Mouse (Mus musculus) intestine, embryonic 15.5 days (tissue): ENCODE measurements around the gene Sh2b3. TPM values are rescaled to one million over a fixed set of nuclear protein-coding genes. Genes with fewer than 3 reads are reported as not detected.

Source experiments
- ATAC-seq: fragments of 200-750 bp; cut with Nextera tagmentation; 2 replicates; pipeline ENCODE4 v1.8.0; 2017; ENCODE audit warnings: moderate TSS enrichment, moderate library complexity
- H3K27ac ChIP-seq: fragments of 300-500 bp; sonication (generic); 2 replicates; pipeline ENCODE4 v1.5.1; 2015; ENCODE audit warnings: mild to moderate bottlenecking, inconsistent platforms
- H3K27me3 ChIP-seq: fragments of 300-500 bp; sonication (generic); replicated peaks from 2 replicates; pipeline ENCODE4 v1.6.1; 2015; ENCODE audit warnings: inconsistent platforms
- H3K36me3 ChIP-seq: fragments of 300-500 bp; sonication (generic); 2 replicates; pipeline ENCODE4 v1.6.1; 2015; ENCODE audit warnings: inconsistent platforms
- H3K4me1 ChIP-seq: fragments of 300-500 bp; sonication (generic); replicated peaks from 2 replicates; pipeline ENCODE4 v1.6.1; 2015; ENCODE audit warnings: inconsistent platforms
- H3K4me2 ChIP-seq: fragments of 300-500 bp; sonication (generic); replicated peaks from 2 replicates; pipeline ENCODE4 v1.6.1; 2015; ENCODE audit warnings: mild to moderate bottlenecking, inconsistent platforms
- H3K4me3 ChIP-seq: fragments of 300-500 bp; sonication (generic); replicated peaks from 2 replicates; pipeline ENCODE4 v1.5.1; 2015; ENCODE audit warnings: inconsistent platforms
- H3K9ac ChIP-seq: fragments of 300-500 bp; sonication (generic); 2 replicates; pipeline ENCODE4 v1.6.1; 2015; ENCODE audit warnings: inconsistent platforms
- H3K9me3 ChIP-seq: fragments of 300-500 bp; sonication (generic); 2 replicates; pipeline ENCODE4 v1.6.1; 2016; ENCODE audit warnings: inconsistent platforms
- WGBS: fragments of 180-500 bp; shearing (Covaris S2); methylation state at CpG from one replicate; pipeline ENCODE4 v1.1.7; 2015; 5-methylcytosine and 5-hydroxymethylcytosine counted together
- polyA plus RNA-seq: library from polyadenylated mRNA; unstranded; fragments of >200 nt; fragmentation: Nextera tagmentation; extraction: Ambion mirVana; gene quantifications from 2 replicates; pipeline ENCODE4 v1.2.1, GENCODE M21; 2015

The Sh2b3 gene
- polyA plus RNA-seq, 1 experiment from 2014 or later: 13.1 TPM

GRCm38 (mm10) chr5:121820161-121820560, 17.3 kb downstream of the Sh2b3 start:
- H3K27me3 ChIP-seq: no peaks in the 10 kb centered on the region
- no peak overlapping the region for H3K27ac ChIP-seq
- no peak overlapping the region for H3K4me3 ChIP-seq
- 75% methylated on average over 2 of the region's 2 CpGs for WGBS
- no peak for ATAC-seq
- no peak overlapping the region for H3K9ac ChIP-seq
- no peak overlapping the region for H3K4me2 ChIP-seq
- no peaks in the 10 kb centered on the region for H3K9me3 ChIP-seq
- peaks cover 37% of the 10 kb centered on the region for H3K36me3 ChIP-seq
- H3K4me1 ChIP-seq: 0 out of 2 replicates have a peak, but pooled peaks cover 7% of the 10 kb centered on the region

GRCm38 (mm10) chr5:121819559-121819958, 17.9 kb downstream of the Sh2b3 start:
- no peak overlapping the region for H3K4me3 ChIP-seq
- no peak overlapping the region for H3K4me2 ChIP-seq
- no peak for ATAC-seq
- no peak overlapping the region for H3K9ac ChIP-seq
- WGBS: 92% methylated on average over 5 of the region's 5 CpGs
- no peaks in the 10 kb centered on the region for H3K9me3 ChIP-seq
- H3K36me3 ChIP-seq: peaks cover 39% of the 10 kb centered on the region
- 0 out of 2 replicates have a peak, but pooled peaks cover 8% of the 10 kb centered on the region for H3K4me1 ChIP-seq
- no peak overlapping the region for H3K27ac ChIP-seq
- H3K27me3 ChIP-seq: no peaks in the 10 kb centered on the region

GRCm38 (mm10) chr5:121818862-121819261, 18.6 kb downstream of the Sh2b3 start:
- H3K36me3 ChIP-seq: peaks cover 39% of the 10 kb centered on the region
- 87% methylated on average over 4 of the region's 4 CpGs for whole genome bisulfite sequencing
- H3K9me3 ChIP-seq: no peaks in the 10 kb centered on the region
- H3K27ac ChIP-seq: no peak overlapping the region
- H3K4me3 ChIP-seq: no peak overlapping the region
- H3K27me3 ChIP-seq: no peaks in the 10 kb centered on the region
- H3K9ac ChIP-seq: no peak overlapping the region
- 0 out of 2 replicates have a peak, but pooled peaks cover 2% of the 10 kb centered on the region for H3K4me1 ChIP-seq
- no peak overlapping the region for H3K4me2 ChIP-seq
- no peak for ATAC-seq

GRCm38 (mm10) chr5:121818401-121818800, 19.0 kb downstream of the Sh2b3 start:
- H3K9ac ChIP-seq: no peak overlapping the region
- no peak for ATAC-seq
- H3K9me3 ChIP-seq: no peaks in the 10 kb centered on the region
- no peak overlapping the region for H3K27ac ChIP-seq
- 0 out of 2 replicates have a peak, but pooled peaks cover 2% of the 10 kb centered on the region for H3K4me1 ChIP-seq
- no peak overlapping the region for H3K4me2 ChIP-seq
- no peaks in the 10 kb centered on the region for H3K27me3 ChIP-seq
- H3K4me3 ChIP-seq: no peak overlapping the region
- peaks cover 40% of the 10 kb centered on the region for H3K36me3 ChIP-seq
- WGBS: 92% methylated on average over 7 of the region's 7 CpGs

GRCm38 (mm10) chr5:121817551-121817950, 19.9 kb downstream of the Sh2b3 start:
- ATAC-seq: no peak
- 85% methylated on average over 9 of the region's 9 CpGs for WGBS
- no peaks in the 10 kb centered on the region for H3K27me3 ChIP-seq
- H3K9me3 ChIP-seq: no peaks in the 10 kb centered on the region
- no peak overlapping the region for H3K4me2 ChIP-seq
- no peak overlapping the region for H3K4me3 ChIP-seq
- peaks cover 45% of the 10 kb centered on the region for H3K36me3 ChIP-seq
- no peak overlapping the region for H3K27ac ChIP-seq
- H3K9ac ChIP-seq: no peak overlapping the region
- H3K4me1 ChIP-seq: 0 out of 2 replicates have a peak, but pooled peaks cover 2% of the 10 kb centered on the region

GRCm38 (mm10) chr5:121816611-121817010, 20.8 kb downstream of the Sh2b3 start:
- Histone ChIP-seq H3K4me2 (no peak overlapping the region), H3K27me3 (no peaks in the 10 kb centered on the region), H3K9me3 (no peaks in the 10 kb centered on the region), H3K27ac (no peak overlapping the region), H3K36me3 (peaks cover 54% of the 10 kb centered on the region), H3K9ac (no peak overlapping the region), H3K4me3 (no peak overlapping the region), H3K4me1 (0 out of 2 replicates have a peak, but pooled peaks cover 2% of the 10 kb centered on the region)
- WGBS: 91% methylated on average over 2 of the region's 2 CpGs
- ATAC-seq: no peak

GRCm38 (mm10) chr5:121815867-121816380, 21.5 kb downstream of the Sh2b3 start:
- no peaks in the 10 kb centered on the region for H3K27me3 ChIP-seq
- H3K4me1 ChIP-seq: 0 out of 2 replicates have a peak, but pooled peaks cover 2% of the 10 kb centered on the region
- 78% methylated on average over 8 of the region's 8 CpGs for WGBS
- H3K9ac ChIP-seq: no peak overlapping the region
- no peak overlapping the region for H3K4me3 ChIP-seq
- no peak overlapping the region for H3K27ac ChIP-seq
- ATAC-seq: no peak
- no peaks in the 10 kb centered on the region for H3K9me3 ChIP-seq
- H3K4me2 ChIP-seq: no peak overlapping the region
- peaks cover 55% of the 10 kb centered on the region for H3K36me3 ChIP-seq

- H3K9me3 ChIP-seq: no peaks in the 10 kb centered on the region
- H3K27ac ChIP-seq: no peak overlapping the region
- H3K9ac ChIP-seq: no peak overlapping the region
- 53% methylated on average over 3 of the region's 3 CpGs for WGBS
- H3K4me2 ChIP-seq: no peak overlapping the region
- peaks cover 51% of the 10 kb centered on the region for H3K36me3 ChIP-seq
- no peaks in the 10 kb centered on the region for H3K27me3 ChIP-seq
- peak; percentile 67 for ATAC-seq
- 0 out of 2 replicates have a peak, but pooled peaks cover 2% of the 10 kb centered on the region for H3K4me1 ChIP-seq
- H3K4me3 ChIP-seq: no peak overlapping the region
These were observed 22.4 kb downstream of the Sh2b3 start for GRCm38 (mm10) chr5:121815067-121815466.

GRCm38 (mm10) chr5:121813744-121814143, 23.7 kb downstream of the Sh2b3 start:
- Histone ChIP-seq H3K9ac (no peak overlapping the region), H3K4me2 (no peak overlapping the region), H3K27me3 (no peaks in the 10 kb centered on the region), H3K36me3 (peaks cover 43% of the 10 kb centered on the region), H3K9me3 (no peaks in the 10 kb centered on the region), H3K4me3 (no peak overlapping the region), H3K27ac (no peak overlapping the region), H3K4me1 (0 out of 2 replicates have a peak, but pooled peaks cover 2% of the 10 kb centered on the region)
- no peak for ATAC-seq
- 91% methylated on average over 10 of the region's 10 CpGs for WGBS

- Histone ChIP-seq H3K27me3 (no peaks in the 10 kb centered on the region), H3K4me1 (0 out of 2 replicates have a peak, but pooled peaks cover 2% of the 10 kb centered on the region), H3K9me3 (no peaks in the 10 kb centered on the region), H3K4me2 (no peak overlapping the region), H3K36me3 (peaks cover 33% of the 10 kb centered on the region), H3K27ac (no peak overlapping the region), H3K9ac (no peak overlapping the region), H3K4me3 (no peak overlapping the region)
- no peak for ATAC-seq
- 86% methylated on average over 7 of the region's 7 CpGs for WGBS
These were observed 24.8 kb downstream of the Sh2b3 start for GRCm38 (mm10) chr5:121812526-121813243.

GRCm38 (mm10) chr5:121811485-121811931, 25.9 kb downstream of the Sh2b3 start:
- no peak for ATAC-seq
- Histone ChIP-seq H3K9ac (no peak overlapping the region), H3K4me3 (no peak overlapping the region), H3K4me2 (no peak overlapping the region), H3K36me3 (peaks cover 24% of the 10 kb centered on the region), H3K27ac (no peak overlapping the region), H3K4me1 (0 out of 2 replicates have a peak, but pooled peaks cover 2% of the 10 kb centered on the region), H3K9me3 (no peaks in the 10 kb centered on the region), H3K27me3 (no peaks in the 10 kb centered on the region)
- WGBS: 82% methylated on average over 5 of the region's 5 CpGs

- Histone ChIP-seq H3K4me3 (no peak overlapping the region), H3K4me2 (no peak overlapping the region), H3K9ac (no peak overlapping the region), H3K27ac (no peak overlapping the region), H3K4me1 (0 out of 2 replicates have a peak, but pooled peaks cover 2% of the 10 kb centered on the region), H3K36me3 (peaks cover 18% of the 10 kb centered on the region), H3K9me3 (no peaks in the 10 kb centered on the region), H3K27me3 (no peaks in the 10 kb centered on the region)
- 79% methylated on average over 17 of the region's 17 CpGs for WGBS
- ATAC-seq: 0 out of 2 replicates have a peak, but pooled peaks have one; percentile 15
These were observed 26.9 kb downstream of the Sh2b3 start for GRCm38 (mm10) chr5:121810331-121811151.
